Mouse (Mus musculus): ENCODE measurements at regions not wholly inside any gene's neighbourhood (a gene's known extent, or its start where the extent isn't known, plus 50 kb on each side); places are given as distances from the start of the nearest gene placed in this dataset.

- Histone ChIP-seq H3K9me3 (ENCODE audit: control insufficient read depth) (no peaks in the 10 kb centered on the region), H3K4me2 (replicated peaks; ENCODE audit: low read depth) (no peak overlapping the region), H3K36me3 (ENCODE audit: control insufficient read depth, insufficient read depth) (no peaks in the 10 kb centered on the region), H3K27ac (ENCODE audit: low read depth, low read length) (no peak overlapping the region), H3K4me3 (ENCODE audit: low read depth, low read length) (no peak overlapping the region), H3K9ac (ENCODE audit: low read depth, low read length) (no peak overlapping the region), H3K27me3 (replicated peaks; ENCODE audit: control insufficient read depth, insufficient read depth, low read length) (no peaks in the 10 kb centered on the region), H3K4me1 (replicated peaks; ENCODE audit: control insufficient read depth, insufficient read depth, low read length) (no peaks in the 10 kb centered on the region)
- 56% methylated on average over 1 of the region's 1 CpGs for WGBS
- TF ChIP-seq CTCF (IDR thresholded peaks at IDR 0.05; ENCODE audit: low read depth): no peak
- ATAC-seq: no peak
Observed at GRCm38 (mm10) chr9:93130561-93130960, 588.5 kb downstream of the Plod2 start.

- no peak overlapping the region for H3K9ac ChIP-seq (ENCODE audit: low read depth, low read length)
- H3K36me3 ChIP-seq (ENCODE audit: control insufficient read depth, insufficient read depth): no peaks in the 10 kb centered on the region
- H3K27me3 ChIP-seq (replicated peaks; ENCODE audit: control insufficient read depth, insufficient read depth, low read length): no peaks in the 10 kb centered on the region
- no peak overlapping the region for H3K4me2 ChIP-seq (replicated peaks; ENCODE audit: low read depth)
- H3K4me1 ChIP-seq (replicated peaks; ENCODE audit: control insufficient read depth, insufficient read depth, low read length): no peaks in the 10 kb centered on the region
- H3K4me3 ChIP-seq (ENCODE audit: low read depth, low read length): no peak overlapping the region
- H3K9me3 ChIP-seq (ENCODE audit: control insufficient read depth): no peaks in the 10 kb centered on the region
- no peak for TF ChIP-seq CTCF (IDR thresholded peaks at IDR 0.05; ENCODE audit: low read depth)
- H3K27ac ChIP-seq (ENCODE audit: low read depth, low read length): no peak overlapping the region
- ATAC-seq: no peak
Observed at GRCm38 (mm10) chr9:93131620-93132200, 589.7 kb downstream of the Plod2 start.

GRCm38 (mm10) chr9:93136349-93136748, 594.3 kb downstream of the Plod2 start:
- WGBS: 90% methylated on average over 1 of the region's 1 CpGs
- ATAC-seq: no peak
- no peak overlapping the region for H3K4me3 ChIP-seq (ENCODE audit: low read depth, low read length)
- no peak for TF ChIP-seq CTCF (IDR thresholded peaks at IDR 0.05; ENCODE audit: low read depth)
- H3K4me1 ChIP-seq (replicated peaks; ENCODE audit: control insufficient read depth, insufficient read depth, low read length): no peaks in the 10 kb centered on the region
- no peak overlapping the region for H3K27ac ChIP-seq (ENCODE audit: low read depth, low read length)
- no peak overlapping the region for H3K9ac ChIP-seq (ENCODE audit: low read depth, low read length)
- H3K36me3 ChIP-seq (ENCODE audit: control insufficient read depth, insufficient read depth): no peaks in the 10 kb centered on the region
- no peaks in the 10 kb centered on the region for H3K9me3 ChIP-seq (ENCODE audit: control insufficient read depth)
- H3K4me2 ChIP-seq (replicated peaks; ENCODE audit: low read depth): no peak overlapping the region
- H3K27me3 ChIP-seq (replicated peaks; ENCODE audit: control insufficient read depth, insufficient read depth, low read length): no peaks in the 10 kb centered on the region

- H3K4me2 ChIP-seq (replicated peaks; ENCODE audit: low read depth): no peak overlapping the region
- no peaks in the 10 kb centered on the region for H3K9me3 ChIP-seq (ENCODE audit: control insufficient read depth)
- ATAC-seq: no peak
Observed at GRCm38 (mm10) chr9:93170071-93170470, 628.0 kb downstream of the Plod2 start.

GRCm38 (mm10) chr9:93186638-93187037, 644.6 kb downstream of the Plod2 start:
- TF ChIP-seq CTCF (IDR thresholded peaks at IDR 0.05; ENCODE audit: low read depth): no peak
- no peak for ATAC-seq
- Histone ChIP-seq H3K4me2 (replicated peaks; ENCODE audit: low read depth) (no peak overlapping the region), H3K4me1 (replicated peaks; ENCODE audit: control insufficient read depth, insufficient read depth, low read length) (no peaks in the 10 kb centered on the region), H3K9me3 (ENCODE audit: control insufficient read depth) (no peaks in the 10 kb centered on the region), H3K4me3 (ENCODE audit: low read depth, low read length) (no peak overlapping the region), H3K36me3 (ENCODE audit: control insufficient read depth, insufficient read depth) (no peaks in the 10 kb centered on the region), H3K9ac (ENCODE audit: low read depth, low read length) (no peak overlapping the region), H3K27me3 (replicated peaks; ENCODE audit: control insufficient read depth, insufficient read depth, low read length) (no peaks in the 10 kb centered on the region), H3K27ac (ENCODE audit: low read depth, low read length) (no peak overlapping the region)
- 51% methylated on average over 1 of the region's 1 CpGs for WGBS

More at GRCm38 (mm10) chr9:93170071-93170470, 628.0 kb downstream of the Plod2 start:
- Histone ChIP-seq H3K4me3 (ENCODE audit: low read depth, low read length) (no peak overlapping the region), H3K27me3 (replicated peaks; ENCODE audit: control insufficient read depth, insufficient read depth, low read length) (no peaks in the 10 kb centered on the region), H3K4me1 (replicated peaks; ENCODE audit: control insufficient read depth, insufficient read depth, low read length) (no peaks in the 10 kb centered on the region), H3K27ac (ENCODE audit: low read depth, low read length) (no peak overlapping the region), H3K9ac (ENCODE audit: low read depth, low read length) (no peak overlapping the region), H3K36me3 (ENCODE audit: control insufficient read depth, insufficient read depth) (no peaks in the 10 kb centered on the region)
- TF ChIP-seq CTCF (IDR thresholded peaks at IDR 0.05; ENCODE audit: low read depth): no peak

GRCm38 (mm10) chr9:93232562-93232961, 690.5 kb downstream of the Plod2 start:
- H3K27me3 ChIP-seq (replicated peaks; ENCODE audit: control insufficient read depth, insufficient read depth, low read length): no peaks in the 10 kb centered on the region
- H3K27ac ChIP-seq (ENCODE audit: low read depth, low read length): no peak overlapping the region
- H3K4me2 ChIP-seq (replicated peaks; ENCODE audit: low read depth): no peak overlapping the region
- no peaks in the 10 kb centered on the region for H3K9me3 ChIP-seq (ENCODE audit: control insufficient read depth)
- H3K4me3 ChIP-seq (ENCODE audit: low read depth, low read length): no peak overlapping the region
- H3K4me1 ChIP-seq (replicated peaks; ENCODE audit: control insufficient read depth, insufficient read depth, low read length): no peaks in the 10 kb centered on the region
- H3K36me3 ChIP-seq (ENCODE audit: control insufficient read depth, insufficient read depth): no peaks in the 10 kb centered on the region
- H3K9ac ChIP-seq (ENCODE audit: low read depth, low read length): no peak overlapping the region
- ATAC-seq: no peak
- no peak for TF ChIP-seq CTCF (IDR thresholded peaks at IDR 0.05; ENCODE audit: low read depth)

GRCm38 (mm10) chr9:93252146-93252545, 710.1 kb downstream of the Plod2 start:
- no peaks in the 10 kb centered on the region for H3K4me1 ChIP-seq (replicated peaks; ENCODE audit: control insufficient read depth, insufficient read depth, low read length)
- no peak for TF ChIP-seq CTCF (IDR thresholded peaks at IDR 0.05; ENCODE audit: low read depth)
- H3K27me3 ChIP-seq (replicated peaks; ENCODE audit: control insufficient read depth, insufficient read depth, low read length): no peaks in the 10 kb centered on the region
- H3K36me3 ChIP-seq (ENCODE audit: control insufficient read depth, insufficient read depth): no peaks in the 10 kb centered on the region
- no peaks in the 10 kb centered on the region for H3K9me3 ChIP-seq (ENCODE audit: control insufficient read depth)
- H3K4me2 ChIP-seq (replicated peaks; ENCODE audit: low read depth): no peak overlapping the region
- H3K27ac ChIP-seq (ENCODE audit: low read depth, low read length): no peak overlapping the region
- no peak for ATAC-seq
- H3K9ac ChIP-seq (ENCODE audit: low read depth, low read length): no peak overlapping the region
- WGBS: 31% methylated on average over 3 of the region's 3 CpGs
- no peak overlapping the region for H3K4me3 ChIP-seq (ENCODE audit: low read depth, low read length)

Data from intestine, postnatal 0 days (tissue).